In genomic region chr1:156203961-156204655, GRCm38 (mm10) we compare ENCODE assay signal across 10 mouse cellular contexts. TPM values are rescaled to one million over a fixed set of nuclear protein-coding genes. Genes with fewer than 3 reads are reported as not detected.
A peak's percentile ranks its signal among the peaks of the same experiment; 100 is the strongest.
DNase-seq lines count a peak whose midpoint lies in the region; ATAC-seq and TF ChIP-seq lines count a peak whose summit lies in the region.
"Had no signal": no experiment of that assay in that cellular context is flagged by ENCODE, and none has a peak within 500 bp of the region (broad histone marks: within the 10 kb centered on the region; RNA-seq: fewer than 3 reads in every experiment).

No protein-coding gene starts in this region.

- no peaks in the 10 kb centered on the region for H3K79me2 ChIP-seq in heart, adult 2 months (replicated peaks; ENCODE audit: control insufficient read depth, insufficient read depth, low read length)

- H3K27ac ChIP-seq in heart, embryonic 12.5 days (ENCODE audit: poor library complexity, severe bottlenecking), result no peak overlapping the region
- no peak overlapping the region for H3K27ac ChIP-seq in heart, adult 2 months
- H3K27ac ChIP-seq in hindbrain, embryonic 13.5 days, result peak overlapping the region; percentile 40; the same call in 1 of the 2 replicates
- no peak overlapping the region for H3K27ac ChIP-seq in midbrain, embryonic 11.5 days (ENCODE audit: low read depth, low read length)

- H3K36me3 ChIP-seq in heart, embryonic 12.5 days, result no peaks in the 10 kb centered on the region
- H3K36me3 ChIP-seq in heart, adult 2 months (ENCODE audit: control insufficient read depth, insufficient read depth, low read length), result no peaks in the 10 kb centered on the region
- H3K36me3 ChIP-seq in hindbrain, embryonic 13.5 days, result no peaks in the 10 kb centered on the region
- no peaks in the 10 kb centered on the region; the same call in 1 of the 2 replicates for H3K36me3 ChIP-seq in midbrain, embryonic 11.5 days (ENCODE audit: control insufficient read depth, insufficient read depth, low read length)

- 3% methylated on average over 18 of the region's 18 CpGs for WGBS in heart, embryonic 12.5 days
- WGBS in heart, adult 2 months, result 7% methylated on average over 18 of the region's 18 CpGs
- 4% methylated on average over 18 of the region's 18 CpGs for WGBS in hindbrain, embryonic 13.5 days
- WGBS in midbrain, embryonic 11.5 days, result 3% methylated on average over 18 of the region's 18 CpGs

- H3K27me3 ChIP-seq in heart, embryonic 12.5 days (replicated peaks), result peaks cover 47% of the 10 kb centered on the region
- H3K27me3 ChIP-seq in heart, adult 2 months (ENCODE audit: control insufficient read depth, insufficient read depth, low read length), result peaks cover 9% of the 10 kb centered on the region; the same call in 1 of the 2 replicates
- H3K27me3 ChIP-seq in hindbrain, embryonic 13.5 days, result peaks cover 59% of the 10 kb centered on the region
- H3K27me3 ChIP-seq in midbrain, embryonic 11.5 days (ENCODE audit: control insufficient read depth, insufficient read depth, low read length), result peaks cover 32% of the 10 kb centered on the region

- peak overlapping the region; percentile 73 for H3K9ac ChIP-seq in heart, embryonic 12.5 days
- no peak overlapping the region for H3K9ac ChIP-seq in heart, adult 2 months (ENCODE audit: low read depth, low read length)
- peak overlapping the region; percentile 80 for H3K9ac ChIP-seq in hindbrain, embryonic 13.5 days
- peak overlapping the region; percentile 71 for H3K9ac ChIP-seq in midbrain, embryonic 11.5 days (ENCODE audit: low read length)

- TF ChIP-seq EP300 in heart, adult 2 months (IDR thresholded peaks at IDR 0.05; ENCODE audit: insufficient read depth, low read depth, low read length), result no peak

- DNase-seq in heart, adult 2 months, result no peak
- peak; percentile 19 for DNase-seq in ZHBTc4 (ENCODE audit: low read depth, low spot score)
- peak; percentile 93 for DNase-seq in midbrain, embryonic 11.5 days (ENCODE audit: low spot score, missing footprints)
- DNase-seq in left cerebral cortex, adult 11 months (ENCODE audit: low spot score), result no peak
- DNase-seq in thymus, postnatal 0 days (ENCODE audit: low spot score), result no peak
- DNase-seq in right cerebral cortex, postnatal 36 days (ENCODE audit: low spot score in 2 of 2), result no peak
- DNase-seq: layer of hippocampus, adult 9-11 months had no signal

- TF ChIP-seq POLR2A in heart, adult 2 months (IDR thresholded peaks at IDR 0.05; ENCODE audit: insufficient read depth, low read depth, low read length), result no peak

- H3K4me2 ChIP-seq in heart, embryonic 12.5 days, result peak overlapping the region; percentile 94
- peak overlapping the region; percentile 84 for H3K4me2 ChIP-seq in hindbrain, embryonic 13.5 days
- H3K4me2 ChIP-seq in midbrain, embryonic 11.5 days, result peak overlapping the region; percentile 86

- peak overlapping the region; percentile 60 for H3K4me3 ChIP-seq in heart, embryonic 12.5 days
- H3K4me3 ChIP-seq in heart, adult 2 months, result no peak overlapping the region; the same call in 1 of the 2 replicates
- peak overlapping the region; percentile 50 for H3K4me3 ChIP-seq in hindbrain, embryonic 13.5 days
- peak overlapping the region; percentile 48 for H3K4me3 ChIP-seq in midbrain, embryonic 11.5 days (ENCODE audit: low read depth, low read length)

- TF ChIP-seq CTCF in heart, adult 2 months (IDR thresholded peaks at IDR 0.05), result no peak

- peaks cover 27% of the 10 kb centered on the region for H3K4me1 ChIP-seq in heart, embryonic 12.5 days (replicated peaks)
- no peaks in the 10 kb centered on the region; the same call in 1 of the 2 replicates for H3K4me1 ChIP-seq in heart, adult 2 months (ENCODE audit: control insufficient read depth, insufficient read depth, low read length)
- H3K4me1 ChIP-seq in hindbrain, embryonic 13.5 days (replicated peaks), result peaks cover 26% of the 10 kb centered on the region
- peaks cover 18% of the 10 kb centered on the region for H3K4me1 ChIP-seq in midbrain, embryonic 11.5 days (ENCODE audit: control insufficient read depth, insufficient read depth, low read length)

- intact Hi-C loops in heart, adult 2 months (cut with DNase I), result no loop called here

- peak; percentile 46; the same call in 1 of the 2 replicates for ATAC-seq in heart, embryonic 12.5 days (ENCODE audit: insufficient number of reproducible peaks, low FRiP score)
- ATAC-seq in hindbrain, embryonic 13.5 days (ENCODE audit: low FRiP score), result peak; percentile 36; the same call in 1 of the 2 replicates
- ATAC-seq in midbrain, embryonic 11.5 days (ENCODE audit: low FRiP score), result peak; percentile 49; the same call in 1 of the 2 replicates

- H3K9me3 ChIP-seq in heart, embryonic 12.5 days (replicated peaks), result 0 out of 2 replicates have a peak, but pooled peaks cover 5% of the 10 kb centered on the region
- no peaks in the 10 kb centered on the region for H3K9me3 ChIP-seq in hindbrain, embryonic 13.5 days
- H3K9me3 ChIP-seq in midbrain, embryonic 11.5 days (ENCODE audit: control insufficient read depth, low read length), result no peaks in the 10 kb centered on the region

RNA-seq across cellular contexts. Expression of gene Fam163a, which starts 0.7 kb away (rescaled TPM):
- polyA plus RNA-seq in heart, embryonic 12.5 days (2016; fragmentation: Nextera tagmentation; extraction: Ambion mirVana), result 3.0 and 3.6 TPM in 2 replicates
- not detected for total RNA-seq in heart, adult 2 months (2021)
- 0.09 and 0.23 TPM in 2 replicates for polyA plus RNA-seq in heart, adult 2 months (2012; rRNA removed)
- 4.3 and 6.4 TPM in 2 replicates for polyA plus RNA-seq in hindbrain, embryonic 13.5 days (2015; fragmentation: Nextera tagmentation; extraction: Ambion mirVana)
- 5.8 and 6.8 TPM in 2 replicates for polyA plus RNA-seq in midbrain, embryonic 11.5 days (2014; fragmentation: Nextera tagmentation; extraction: Ambion mirVana)
- polyA plus RNA-seq in thymus, postnatal 0 days (2015; fragmentation: Nextera tagmentation; extraction: Ambion mirVana), result 0.31 and 0.33 TPM in 2 replicates
- polyA plus RNA-seq: C2C12 had no signal

Comparison
In these comparisons a context has a peak if more than half of its experiments do, and no peak if none do; other contexts are left out.
1. DNase-seq: peak in ZHBTc4 (single experiment) and midbrain, embryonic 11.5 days (single experiment); none in heart, adult 2 months (0 of 2), left cerebral cortex, adult 11 months (single experiment), thymus, postnatal 0 days (single experiment) and right cerebral cortex, postnatal 36 days (0 of 2).
2. Peak in every context shown above with its lines, with median percentiles within 50 percentile points of each other: ATAC-seq and H3K4me2 ChIP-seq.